Mouse (Mus musculus): ENCODE measurements at regions not wholly inside any gene's neighbourhood (a gene's known extent, or its start where the extent isn't known, plus 50 kb on each side); places are given as distances from the start of the nearest gene placed in this dataset.
A peak's percentile ranks its signal among the peaks of the same experiment; 100 is the strongest.

DNA sequence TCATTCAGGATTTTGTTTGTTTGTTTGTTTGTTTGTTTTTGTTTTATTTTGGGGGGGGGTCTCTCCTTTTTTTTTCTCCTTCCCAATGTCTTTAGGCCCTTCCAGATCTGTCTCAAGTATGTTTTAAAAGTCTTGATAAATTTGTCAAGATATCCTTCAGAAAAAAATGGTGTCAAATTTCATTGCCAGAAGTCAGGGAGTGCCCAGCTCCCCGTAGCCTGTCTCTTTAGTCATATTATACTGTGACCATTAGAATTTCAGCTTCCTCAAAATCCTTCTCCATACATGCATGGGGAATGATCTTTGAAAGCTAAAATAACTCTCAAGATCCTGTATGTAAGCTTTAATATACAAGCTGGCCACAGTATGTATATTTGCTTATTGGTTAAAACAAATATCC, 134.3 kb upstream of the Lpp start:
- DNase-seq (ENCODE audit: low spot score in 2 of 2), result no peak

DNA sequence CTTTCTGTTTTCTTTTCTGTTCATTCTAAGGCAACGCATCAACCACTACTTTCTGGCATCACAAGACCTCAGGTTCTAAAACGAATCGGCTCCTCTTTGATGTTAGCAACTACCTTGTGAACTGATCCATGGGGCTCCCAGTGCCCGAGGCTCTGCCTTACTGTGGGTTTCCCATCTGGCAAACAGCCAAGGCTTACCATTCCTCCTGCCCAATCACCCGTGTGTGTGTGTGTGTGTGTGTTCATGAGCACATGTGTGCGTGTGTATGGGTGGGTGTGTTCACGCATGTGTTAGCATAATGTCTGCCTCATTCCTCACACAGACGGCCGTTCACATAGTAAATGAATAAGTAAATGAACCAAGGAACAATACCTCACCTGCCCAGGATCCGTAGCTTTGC, 138.3 kb upstream of the Lpp start:
- DNase-seq (ENCODE audit: low spot score in 2 of 2), result no peak

DNA sequence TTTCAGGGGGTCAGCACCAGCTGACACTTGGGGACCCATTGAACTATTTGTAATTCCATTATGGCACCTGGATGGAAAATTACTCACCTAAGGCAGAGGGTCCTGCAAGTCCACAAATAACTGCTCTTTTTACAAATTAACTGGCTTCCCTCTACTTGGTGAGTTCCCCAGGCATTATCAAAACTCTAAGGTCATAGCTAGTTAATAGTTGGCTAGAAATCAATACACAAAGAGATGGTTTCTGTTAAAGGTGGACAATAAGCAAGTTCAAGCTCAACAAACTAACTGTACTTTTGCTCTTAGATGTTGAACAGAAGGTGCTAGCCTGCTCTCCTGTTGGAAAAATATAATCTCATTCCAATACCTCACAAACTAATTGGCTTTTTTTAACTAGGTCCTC, 138.7 kb upstream of the Lpp start:
- no peak for DNase-seq (ENCODE audit: low spot score in 2 of 2)

DNA sequence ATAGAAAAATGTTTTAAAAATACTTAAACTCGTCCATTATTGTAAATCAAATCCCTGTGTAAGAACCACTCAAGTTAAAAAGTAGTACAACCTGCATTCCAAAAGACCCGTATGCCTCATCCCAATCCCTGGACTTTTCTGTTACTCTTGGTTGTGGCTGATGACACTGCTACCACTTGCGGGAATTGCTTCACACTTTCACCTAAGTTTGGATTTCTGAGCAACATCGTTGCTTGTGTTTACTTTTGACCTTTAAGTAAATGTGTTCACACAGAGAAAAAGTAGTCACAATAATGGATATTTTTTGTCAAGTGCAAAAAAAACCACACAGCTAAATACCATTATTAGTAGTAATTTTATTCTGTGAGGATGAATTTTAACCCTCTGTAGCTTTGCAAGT, 139.2 kb upstream of the Lpp start:
- DNase-seq (ENCODE audit: low spot score in 2 of 2), result no peak

DNA sequence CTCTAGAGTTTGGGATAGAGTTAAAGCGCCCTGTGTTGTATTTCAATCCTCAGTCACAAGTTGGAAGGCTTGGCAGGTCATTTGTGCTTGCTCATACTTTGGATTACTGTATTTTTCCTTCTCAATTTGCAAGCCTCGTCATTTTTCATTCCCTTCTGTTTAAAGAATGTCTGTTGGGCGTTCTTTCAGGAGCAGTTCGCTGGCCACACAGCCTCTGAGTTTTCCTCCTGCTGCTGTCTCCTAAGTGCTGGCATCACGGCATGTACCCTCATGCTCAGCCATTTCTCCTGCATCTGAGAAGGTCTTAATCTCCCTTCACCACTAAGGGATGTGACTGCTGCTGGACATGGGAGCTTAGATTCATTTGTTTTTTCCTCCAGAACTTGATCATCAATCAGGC, 146.0 kb upstream of the Lpp start:
- DNase-seq (ENCODE audit: low spot score in 2 of 2), result no peak

DNA sequence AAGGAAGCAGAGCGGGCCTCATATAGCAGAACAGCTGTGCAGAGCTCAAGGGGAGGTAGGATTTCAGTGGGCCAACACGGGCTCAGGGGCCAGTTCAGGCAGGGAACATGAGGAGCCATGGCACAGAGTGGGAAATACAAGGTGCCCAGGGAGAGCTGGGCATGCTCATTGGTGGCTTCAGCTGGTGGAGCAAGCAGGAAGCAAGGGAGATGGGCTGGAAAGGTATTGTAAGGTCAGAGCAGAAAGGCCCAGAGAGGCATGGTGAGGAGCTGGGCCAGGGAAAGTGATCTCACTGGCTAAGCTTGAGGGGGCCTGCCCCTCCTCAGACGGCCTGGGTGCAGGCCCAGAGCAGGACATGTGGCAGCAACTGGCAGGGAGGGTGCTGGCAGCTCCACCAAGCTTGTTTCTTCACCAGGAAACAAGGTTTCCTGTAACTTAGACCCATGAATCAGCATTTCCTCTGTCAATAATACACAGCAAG, 155.2 kb upstream of the Lpp start:
- peak in 1 of 2 experiments; percentile 6 for DNase-seq (ENCODE audit: low spot score in 2 of 2)

DNA sequence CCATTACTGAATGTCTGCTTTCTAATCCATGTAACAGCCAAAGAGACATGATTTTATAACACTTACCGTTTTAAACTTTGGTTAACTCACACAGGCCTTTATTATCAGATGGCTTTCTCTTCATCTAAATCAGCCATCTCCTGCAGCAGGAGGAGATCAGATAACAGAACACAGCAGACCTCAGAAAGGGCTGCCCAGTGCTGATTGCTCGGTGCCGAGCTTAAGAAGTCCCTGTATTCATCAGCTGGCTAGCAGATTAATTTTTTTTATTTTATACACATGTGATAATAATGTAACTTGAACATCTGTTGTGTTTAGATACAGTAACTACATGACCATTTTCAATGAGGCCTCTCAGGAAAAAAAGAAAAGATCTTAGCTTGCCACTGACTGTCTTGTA, 155.9 kb upstream of the Lpp start:
- DNase-seq (ENCODE audit: low spot score in 2 of 2), result no peak

DNA sequence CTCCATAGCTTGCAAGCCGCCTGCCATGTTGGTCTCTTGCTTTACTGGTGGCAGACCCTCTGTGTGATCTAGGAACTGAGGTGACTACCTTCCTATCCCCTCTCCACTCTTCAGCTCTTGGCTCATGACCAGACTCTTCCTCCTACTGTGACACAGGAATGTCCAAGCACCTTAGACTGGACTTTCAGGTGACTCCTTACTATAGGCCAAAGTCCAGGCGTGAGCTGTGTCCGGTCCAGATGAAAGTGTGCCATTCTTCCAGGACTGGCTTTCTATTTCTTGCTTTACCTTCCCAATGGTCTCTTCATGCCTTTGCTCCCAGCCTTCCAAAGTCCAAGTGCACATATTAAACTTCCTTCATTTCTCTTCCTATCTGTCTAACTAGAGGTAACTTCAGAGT, 156.3 kb upstream of the Lpp start:
- no peak for DNase-seq (ENCODE audit: low spot score in 2 of 2)

DNA sequence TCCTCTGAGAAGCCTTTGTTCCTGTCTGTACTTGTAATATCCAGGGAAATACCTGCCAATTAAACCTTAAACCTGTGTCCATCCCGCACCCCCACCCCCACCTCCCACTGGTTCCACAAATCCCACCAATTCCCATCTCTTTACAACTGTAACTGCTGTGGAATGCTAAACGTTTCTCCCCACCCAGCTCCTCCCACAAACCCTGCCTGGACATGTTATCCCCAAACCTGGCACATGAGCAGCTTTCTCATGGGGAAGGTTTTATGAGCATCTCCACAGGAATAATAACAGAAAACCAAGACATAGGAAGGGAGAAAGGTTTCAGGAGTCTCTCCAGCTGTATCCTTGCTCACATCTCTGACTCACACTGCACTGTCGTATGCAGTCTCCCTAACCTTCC, 156.8 kb upstream of the Lpp start:
- no peak for DNase-seq (ENCODE audit: low spot score in 2 of 2)

DNA sequence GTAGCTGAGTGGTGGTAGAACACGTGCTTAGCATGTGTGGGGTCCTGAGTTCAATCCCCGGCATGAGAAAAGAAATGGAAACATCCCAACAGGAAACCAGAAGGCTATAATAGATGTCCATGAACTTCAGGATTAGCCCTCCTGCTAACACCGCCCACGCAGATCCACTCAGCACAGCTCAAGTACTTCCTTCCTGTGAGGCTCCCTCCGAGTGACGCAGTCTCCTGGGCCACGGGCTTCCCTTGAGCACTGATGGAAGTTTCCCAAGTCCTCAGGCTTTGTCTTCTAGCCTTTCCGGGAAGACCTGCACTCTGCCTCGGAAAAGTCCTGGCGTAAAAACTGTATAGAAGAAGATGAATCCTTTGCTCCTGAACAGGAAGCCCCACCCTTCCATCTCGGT, 158.5 kb upstream of the Lpp start:
- DNase-seq (ENCODE audit: low spot score in 2 of 2), result no peak

DNA sequence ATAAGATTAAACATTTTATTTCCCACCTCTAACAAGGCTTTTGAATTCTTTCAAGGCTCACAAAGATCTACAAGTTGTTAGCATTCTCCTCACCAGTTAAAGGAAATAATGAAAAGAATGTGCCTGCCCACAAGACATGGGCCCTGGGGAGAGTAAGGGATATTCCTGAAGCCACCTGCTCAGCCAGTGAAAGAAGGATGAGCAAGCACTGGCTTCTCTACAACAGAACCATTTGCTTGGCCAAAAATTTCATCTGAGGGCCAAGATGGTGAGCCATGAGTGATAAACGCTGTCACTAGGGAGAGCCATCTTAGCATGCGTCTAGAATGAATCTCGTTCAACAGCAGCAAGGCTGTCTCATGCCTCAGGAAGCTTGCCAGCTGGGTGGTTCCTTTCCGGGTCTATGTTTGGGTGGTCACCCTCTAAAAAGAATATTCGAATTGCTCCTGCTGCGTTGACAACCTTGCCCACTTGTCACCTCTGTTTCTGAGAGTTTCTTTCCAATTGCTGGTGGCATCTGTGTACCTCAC, 161.2 kb upstream of the Lpp start:
- no peak for DNase-seq (ENCODE audit: low spot score in 2 of 2)

DNA sequence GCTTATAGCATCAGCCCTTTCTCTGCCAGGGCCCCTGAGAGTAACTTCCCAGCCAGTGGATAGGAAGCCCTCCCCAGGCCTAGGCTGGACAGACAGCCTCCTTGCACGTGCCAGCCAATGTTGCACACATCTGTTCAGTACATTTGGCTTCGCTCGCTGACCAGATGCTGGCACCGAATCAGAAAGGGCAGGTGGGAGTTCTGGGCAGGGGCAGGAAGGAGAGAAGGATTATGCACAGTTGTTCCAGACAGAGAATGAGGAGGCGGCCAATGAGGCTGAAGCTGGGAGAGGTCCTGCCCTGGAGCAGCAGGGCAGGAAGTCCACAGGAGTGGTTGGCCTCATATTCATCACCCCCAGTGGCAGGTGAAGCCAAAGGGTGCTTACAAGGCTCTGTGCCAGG, 161.8 kb upstream of the Lpp start:
- no peak for DNase-seq (ENCODE audit: low spot score in 2 of 2)

DNA sequence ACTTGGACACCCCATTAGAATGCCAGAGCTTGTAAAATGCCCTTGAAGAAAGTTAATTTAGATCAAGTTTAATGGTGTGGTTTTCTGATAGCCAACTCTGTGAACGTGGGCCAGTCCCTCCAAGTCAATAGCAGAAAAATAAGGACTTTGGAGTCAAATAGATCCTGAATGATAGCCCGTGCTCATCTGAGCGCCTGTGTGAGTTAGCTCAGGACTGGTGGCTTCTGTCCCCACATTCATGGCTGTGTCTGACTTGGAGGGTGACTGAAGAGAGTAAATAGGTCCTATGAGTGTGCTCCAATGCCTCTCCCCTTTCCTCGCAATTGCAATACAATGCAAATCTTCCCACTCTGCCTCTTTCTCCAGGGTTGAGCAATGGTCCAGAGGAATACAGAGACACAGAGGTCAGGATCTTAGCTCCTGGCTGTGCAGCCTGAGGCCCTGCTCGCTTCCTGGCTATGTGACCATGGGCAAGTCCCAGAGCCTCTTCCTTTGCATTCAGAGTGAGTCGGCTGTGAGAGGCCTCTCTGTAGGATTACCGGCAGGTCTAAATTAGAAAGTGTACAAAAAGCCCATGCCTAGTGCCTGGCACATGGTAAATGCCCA, 164.2 kb upstream of the Lpp start:
- no peak for DNase-seq (ENCODE audit: low spot score in 2 of 2)

DNA sequence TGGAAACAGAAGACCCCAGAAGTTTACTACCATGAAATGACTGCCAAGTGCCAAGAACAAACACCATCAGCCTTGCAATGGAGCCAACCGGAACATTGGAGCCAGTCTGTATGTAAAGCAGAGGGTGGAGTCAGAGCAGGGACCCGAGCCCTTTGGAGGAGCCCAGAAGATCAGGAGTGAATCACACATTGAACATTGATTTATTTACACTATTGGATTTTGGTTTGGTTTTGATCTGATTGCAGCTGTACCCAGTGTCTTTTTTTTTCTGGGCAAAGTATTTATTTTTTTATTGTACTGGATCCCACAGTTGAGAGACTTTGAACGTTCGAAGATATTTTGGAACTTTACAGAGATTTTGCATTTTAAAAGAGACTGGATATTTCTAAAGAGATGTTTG, 167.4 kb upstream of the Lpp start:
- DNase-seq (ENCODE audit: low spot score in 2 of 2), result no peak

DNA sequence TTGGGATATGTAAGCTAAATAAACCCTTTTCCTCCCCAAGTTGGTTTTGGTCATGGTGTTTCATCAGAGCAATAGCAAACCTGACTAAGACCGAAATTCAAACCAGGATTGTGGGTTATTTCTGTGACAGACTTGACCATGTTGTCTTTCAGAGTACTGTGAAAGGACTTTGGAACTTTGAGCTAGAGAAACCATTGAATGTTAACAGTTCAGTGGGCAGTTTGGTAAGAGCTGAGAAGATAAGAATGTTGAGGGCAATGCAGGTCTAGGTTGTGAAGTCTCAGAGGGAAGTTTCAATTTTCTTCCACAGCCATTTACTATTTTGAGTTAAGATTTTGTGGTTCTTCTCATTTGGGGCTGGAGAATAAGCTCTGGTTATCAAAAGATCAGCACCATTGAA, 168.2 kb upstream of the Lpp start:
- DNase-seq (ENCODE audit: low spot score in 2 of 2), result no peak

DNA sequence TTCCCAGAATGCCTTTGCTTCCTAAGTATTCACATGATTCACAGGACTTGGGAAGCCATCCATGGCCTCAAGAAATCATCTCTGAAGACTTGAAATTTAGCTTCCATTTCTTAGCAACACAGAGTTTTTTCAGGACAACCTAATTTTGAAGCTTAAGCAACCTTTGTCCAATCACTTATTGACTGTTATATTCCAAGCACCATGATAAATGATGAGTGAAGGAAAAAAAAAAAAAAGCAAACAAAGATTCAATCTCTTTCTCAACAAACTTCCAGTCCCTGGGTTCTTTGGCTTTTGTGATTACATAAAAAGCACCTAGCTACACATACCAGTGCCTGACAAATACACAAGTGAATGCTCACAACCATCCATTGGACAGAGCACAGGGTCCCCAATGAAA, 169.4 kb upstream of the Lpp start:
- DNase-seq (ENCODE audit: low spot score in 2 of 2), result no peak

DNA sequence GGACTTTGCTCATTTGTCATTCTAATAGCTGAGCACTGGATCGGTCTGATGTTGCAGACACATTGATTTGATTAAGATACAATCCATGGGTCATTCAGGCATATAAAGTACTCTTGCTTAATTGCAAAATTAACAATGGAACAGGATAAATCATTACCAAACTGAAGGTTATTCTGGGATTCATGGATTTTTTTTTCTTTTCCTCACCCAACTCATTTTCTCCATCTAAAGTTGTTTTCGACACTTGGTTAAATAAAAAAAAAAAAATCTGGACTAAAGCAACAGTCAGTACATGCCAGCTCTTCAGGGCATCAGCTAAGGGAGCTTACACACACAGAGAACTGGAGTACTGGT, 169.8 kb upstream of the Lpp start:
- DNase-seq (ENCODE audit: low spot score in 2 of 2), result no peak

DNA sequence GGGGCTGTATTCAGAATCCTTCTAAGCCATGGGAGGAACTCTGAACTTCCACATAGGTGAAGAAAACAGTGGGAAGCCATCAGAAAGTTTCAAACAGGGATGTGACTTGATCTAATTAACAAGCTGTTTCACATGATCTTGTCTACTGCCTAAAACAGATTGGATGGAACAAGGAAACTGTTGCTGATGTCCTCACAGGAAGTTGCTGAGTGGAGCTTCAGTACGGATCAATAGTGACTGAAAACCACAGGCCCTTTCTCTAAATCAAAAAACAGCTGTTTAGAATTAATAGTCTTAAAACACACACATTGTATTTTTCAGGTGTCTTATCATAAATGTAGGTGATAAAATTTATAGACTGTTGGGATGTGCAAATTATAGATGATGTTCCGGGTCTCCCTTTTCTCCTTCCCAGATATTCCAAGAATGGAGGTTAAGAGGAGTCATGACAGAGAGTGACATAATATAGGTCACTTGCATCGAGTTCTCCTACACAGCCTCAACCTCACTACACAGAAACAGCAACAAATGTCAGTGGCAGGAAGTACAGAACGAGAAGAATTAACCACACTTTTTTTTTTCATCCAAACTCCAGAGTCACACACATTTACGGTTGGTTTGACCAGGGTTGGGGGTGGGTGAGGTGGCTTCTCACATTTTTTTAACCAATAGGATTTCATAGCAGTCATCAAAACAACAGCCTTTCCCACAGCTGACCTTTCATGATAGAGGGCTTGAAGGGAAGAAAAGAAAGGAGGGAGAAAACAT, 170.4 kb upstream of the Lpp start:
- no peak for DNase-seq (ENCODE audit: low spot score in 2 of 2)

DNA sequence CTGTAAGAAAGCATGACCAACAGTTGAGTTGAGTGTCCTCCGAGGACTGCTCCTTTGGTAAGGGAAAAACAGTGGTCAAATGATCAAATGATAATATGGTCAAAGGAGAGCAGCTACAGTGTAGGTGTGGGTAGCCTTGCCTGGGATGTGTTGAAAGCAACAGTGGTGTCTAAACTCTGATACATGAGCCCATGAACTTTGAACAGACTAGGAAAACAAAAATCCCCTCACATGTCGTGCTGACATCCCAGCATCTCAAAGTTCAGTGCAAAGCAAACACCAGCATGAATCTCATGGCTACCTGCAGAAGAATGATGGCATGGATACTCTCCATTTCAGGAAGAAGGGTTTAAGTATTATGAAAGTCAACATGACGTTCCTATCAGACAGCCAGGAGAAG, 171.3 kb upstream of the Lpp start:
- no peak for DNase-seq (ENCODE audit: low spot score in 2 of 2)

DNA sequence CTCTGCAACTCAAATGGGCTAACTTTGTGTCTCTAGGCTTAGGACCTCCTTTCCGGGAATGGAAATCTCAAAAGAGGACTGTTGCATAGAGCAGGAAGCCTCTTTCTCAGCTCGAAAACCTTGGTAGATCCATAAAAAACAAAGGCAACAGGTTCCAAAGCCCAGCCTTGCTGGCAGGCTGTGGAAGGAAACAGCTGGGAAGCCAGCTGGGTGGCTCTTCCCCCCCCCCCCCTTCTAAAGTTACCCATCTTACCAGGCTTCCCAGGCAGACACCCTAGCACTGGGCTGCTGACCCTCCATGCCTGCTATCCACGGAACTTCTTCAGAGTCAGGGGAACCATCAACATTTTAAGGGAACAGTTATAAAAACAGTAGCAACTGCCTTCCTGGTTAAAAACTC, 172.7 kb upstream of the Lpp start:
- no peak for DNase-seq (ENCODE audit: low spot score in 2 of 2)

DNA sequence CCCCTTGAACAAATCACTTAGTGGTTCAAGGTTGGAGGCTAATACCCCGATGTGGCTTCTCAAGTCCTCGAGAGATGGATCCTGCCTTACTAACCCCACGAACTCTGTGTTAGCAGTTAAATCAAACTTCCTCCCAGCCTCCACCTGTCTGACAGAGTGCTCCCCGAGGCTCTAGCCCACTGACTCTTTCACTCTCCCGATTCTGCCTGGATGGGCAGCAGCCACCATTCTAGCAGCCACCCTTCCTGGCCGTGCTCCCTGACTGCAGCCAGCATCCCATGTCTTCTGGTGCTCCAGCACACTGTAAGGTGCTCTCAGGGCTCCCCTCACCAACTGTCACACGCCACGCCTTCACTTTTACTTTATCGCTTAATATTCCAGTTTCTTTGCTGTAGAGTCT, 173.6 kb upstream of the Lpp start:
- no peak for DNase-seq (ENCODE audit: low spot score in 2 of 2)

DNA sequence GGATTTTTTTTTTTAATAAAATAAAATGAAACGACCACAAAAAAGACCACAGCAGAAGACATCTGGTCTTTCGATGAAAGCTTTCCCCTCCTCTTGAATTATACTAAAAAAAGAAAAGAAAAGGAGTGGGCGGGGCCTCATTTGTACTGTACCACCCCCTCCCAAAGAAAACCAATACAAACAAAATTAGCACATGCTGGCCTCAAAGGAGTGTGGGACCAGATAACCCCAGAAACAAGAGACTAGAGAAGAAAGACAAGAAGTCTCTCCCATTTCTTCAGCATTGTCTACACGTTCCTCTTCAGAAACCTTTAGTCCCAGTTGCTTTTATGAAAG, 174.5 kb upstream of the Lpp start:
- DNase-seq (ENCODE audit: low spot score in 2 of 2), result no peak

DNA sequence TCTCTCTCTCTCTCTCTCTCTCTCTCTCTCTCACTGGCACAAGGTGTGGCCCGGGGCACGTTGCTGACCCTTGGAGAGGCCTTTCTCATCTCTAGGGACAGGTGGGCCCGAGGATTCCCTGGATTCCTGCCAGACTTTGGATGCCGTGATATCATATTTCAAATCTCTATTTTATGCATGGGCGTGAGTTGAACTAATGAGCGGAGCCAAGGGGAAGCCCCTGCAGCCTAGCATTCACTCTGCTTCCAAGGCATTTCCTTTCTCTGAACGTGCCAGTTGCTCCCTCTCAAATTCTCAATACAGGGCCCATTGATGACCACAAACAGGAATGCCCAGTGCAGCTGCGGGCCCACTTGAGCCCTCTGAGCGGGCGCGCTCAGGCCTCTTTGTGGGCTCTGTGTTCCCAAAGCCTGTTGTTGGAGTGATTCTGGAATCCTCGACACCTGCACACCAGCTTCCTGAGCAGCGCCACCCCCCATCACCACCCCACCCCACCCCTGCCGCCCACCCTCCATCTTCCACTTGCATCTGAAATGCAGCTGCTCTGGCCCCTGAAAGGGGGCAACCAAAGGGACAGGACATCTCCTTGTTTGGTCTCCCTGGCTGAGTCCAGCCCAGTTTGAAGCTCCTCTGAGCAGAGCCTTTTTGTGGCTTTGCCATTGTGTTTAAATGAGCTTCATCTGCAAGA, 175.0 kb upstream of the Lpp start:
- DNase-seq (ENCODE audit: low spot score in 2 of 2), result no peak

Measured in adrenal gland, adult 18-20 months (tissue).